Mouse (Mus musculus): Measurements from ENCODE around the gene Cxcl17. TPM values are rescaled to one million over a fixed set of nuclear protein-coding genes. Genes with fewer than 3 reads are reported as not detected.

The Cxcl17 gene
- polyA plus RNA-seq, 1 experiment from 2014 or later: 0.52 TPM

Other genes starting within 250 kb of the Cxcl17 start
- 22.3 and 28.6 TPM in 2 replicates for gene Pou2f2, start 233.2 kb downstream of the Cxcl17 start, polyA plus RNA-seq (2016; fragmentation: Nextera tagmentation; extraction: Ambion mirVana)
- gene Dedd2, start 192.3 kb downstream of the Cxcl17 start, polyA plus RNA-seq (2016; fragmentation: Nextera tagmentation; extraction: Ambion mirVana): 11.2 and 12.3 TPM in 2 replicates
- 2.7 TPM in 2 replicates for gene Zfp526, start 191.5 kb downstream of the Cxcl17 start, polyA plus RNA-seq (2016; fragmentation: Nextera tagmentation; extraction: Ambion mirVana)
- gene Gsk3a, start 175.0 kb downstream of the Cxcl17 start, polyA plus RNA-seq (2016; fragmentation: Nextera tagmentation; extraction: Ambion mirVana): 15.9 and 17.5 TPM in 2 replicates
- gene Erf, start 162.1 kb downstream of the Cxcl17 start, polyA plus RNA-seq (2016; fragmentation: Nextera tagmentation; extraction: Ambion mirVana): 10.3 and 13.0 TPM in 2 replicates
- 40.8 and 46.9 TPM in 2 replicates for gene Cic, start 145.2 kb downstream of the Cxcl17 start, polyA plus RNA-seq (2016; fragmentation: Nextera tagmentation; extraction: Ambion mirVana)
- 378 and 384 TPM in 2 replicates for gene Pafah1b3, start 114.9 kb downstream of the Cxcl17 start, polyA plus RNA-seq (2016; fragmentation: Nextera tagmentation; extraction: Ambion mirVana)
- gene Prr19, start 111.5 kb downstream of the Cxcl17 start, polyA plus RNA-seq (2016; fragmentation: Nextera tagmentation; extraction: Ambion mirVana): 1.3 and 1.7 TPM in 2 replicates
- 11.9 and 12.1 TPM in 2 replicates for gene Tmem145, start 106.8 kb downstream of the Cxcl17 start, polyA plus RNA-seq (2016; fragmentation: Nextera tagmentation; extraction: Ambion mirVana)
- gene Megf8, start 95.7 kb downstream of the Cxcl17 start, polyA plus RNA-seq (2016; fragmentation: Nextera tagmentation; extraction: Ambion mirVana): 18.5 and 18.8 TPM in 2 replicates
- not detected in 2 replicates for gene Cnfn, start 43.2 kb downstream of the Cxcl17 start, polyA plus RNA-seq (2016; fragmentation: Nextera tagmentation; extraction: Ambion mirVana)
- 7.6 and 8.8 TPM in 2 replicates for gene Lipe, start 14.2 kb downstream of the Cxcl17 start, polyA plus RNA-seq (2016; fragmentation: Nextera tagmentation; extraction: Ambion mirVana)
- gene Ceacam1, start 64.7 kb upstream of the Cxcl17 start, polyA plus RNA-seq (2016; fragmentation: Nextera tagmentation; extraction: Ambion mirVana): 0.23 and 0.51 TPM in 2 replicates
- gene Ceacam2, start 127.0 kb upstream of the Cxcl17 start, polyA plus RNA-seq (2016; fragmentation: Nextera tagmentation; extraction: Ambion mirVana): not detected in 2 replicates
- gene Erich4, start 203.0 kb upstream of the Cxcl17 start, polyA plus RNA-seq (2016; fragmentation: Nextera tagmentation; extraction: Ambion mirVana): not detected in 2 replicates
- 24.0 and 25.1 TPM in 2 replicates for gene Dmac2, start 206.5 kb upstream of the Cxcl17 start, polyA plus RNA-seq (2016; fragmentation: Nextera tagmentation; extraction: Ambion mirVana)
- gene B3gnt8, start 213.8 kb upstream of the Cxcl17 start, polyA plus RNA-seq (2016; fragmentation: Nextera tagmentation; extraction: Ambion mirVana): 0.70 and 0.79 TPM in 2 replicates
- 36.1 and 38.1 TPM in 2 replicates for gene Bckdha, start 246.1 kb upstream of the Cxcl17 start, polyA plus RNA-seq (2016; fragmentation: Nextera tagmentation; extraction: Ambion mirVana)
- gene Exosc5, start 246.3 kb upstream of the Cxcl17 start, polyA plus RNA-seq (2016; fragmentation: Nextera tagmentation; extraction: Ambion mirVana): 49.8 and 51.1 TPM in 2 replicates

Measured in forebrain, embryonic 12.5 days (tissue).